Mouse (Mus musculus): ENCODE measurements around the gene Haspin.

GRCm38 (mm10) chr11:73161616-73162015, 23.5 kb upstream of the Haspin start:
- TF ChIP-seq TAL1 (IDR thresholded peaks at IDR 0.05; ENCODE audit: low read length) (no peak), GATA1 (IDR thresholded peaks at IDR 0.05; ENCODE audit: low read length) (no peak)
